Mouse (Mus musculus): Measurements from ENCODE around the gene Asb14. TPM values are rescaled to one million over a fixed set of nuclear protein-coding genes. Genes with fewer than 3 reads are reported as not detected.
"Not testable (repeated sequence)": the region's sequence is repeated elsewhere in the genome, so short reads cannot be mapped to it uniquely, and the experiment has no call there.

Asb14 gene
- polyA plus RNA-seq, 1 experiment from 2014 or later, result 0.64 TPM

DNA sequence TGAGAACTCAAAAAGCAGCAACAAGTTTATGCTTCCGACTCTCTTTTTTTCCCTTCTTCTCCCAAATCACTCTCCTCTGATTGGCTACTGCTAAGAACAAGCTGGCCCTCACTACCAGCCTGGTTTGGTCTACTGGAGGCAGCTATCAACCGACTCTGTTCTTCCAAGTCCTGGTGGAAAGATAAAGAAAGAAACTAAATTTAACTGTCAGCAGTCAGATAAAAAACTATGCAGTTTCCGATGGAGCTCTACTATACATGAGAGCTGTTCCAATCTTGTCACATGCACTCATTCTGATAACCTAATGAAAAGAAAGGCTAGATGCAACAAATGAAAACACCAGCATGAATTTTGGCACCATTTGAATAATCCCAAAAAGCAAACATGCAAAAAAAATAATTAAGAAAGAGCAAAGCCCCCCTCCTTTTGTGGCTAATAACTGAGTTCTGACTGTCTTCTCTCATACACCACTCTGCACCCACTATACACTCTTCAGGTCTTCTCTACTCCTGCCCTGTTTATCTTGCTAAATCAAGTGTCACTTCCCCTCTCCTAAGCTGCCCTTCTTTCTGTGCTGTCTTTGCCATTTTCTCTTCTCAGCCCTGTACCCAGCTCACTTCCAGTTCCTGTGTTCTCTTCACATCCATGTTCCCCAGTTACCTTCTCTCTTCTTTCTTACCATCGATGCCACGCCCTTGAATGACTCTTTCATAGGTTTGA is 29.5 kb downstream of the Asb14 start:
- Histone ChIP-seq H3K9ac (replicated peaks; ENCODE audit: low read depth) (no peak overlapping the region), H3K4me2 (replicated peaks; ENCODE audit: low read depth, low read length) (no peak overlapping the region), H3K36me3 (ENCODE audit: insufficient read depth, low read length) (peaks cover 24% of the 10 kb centered on the region), H3K4me3 (ENCODE audit: low read depth, low read length) (no peak overlapping the region), H3K27ac (ENCODE audit: low read length) (no peak overlapping the region), H3K9me3 (ENCODE audit: low read length) (no peaks in the 10 kb centered on the region), H3K27me3 (replicated peaks; ENCODE audit: insufficient read depth, low read length) (no peaks in the 10 kb centered on the region), H3K4me1 (ENCODE audit: insufficient read depth, low read depth, low read length) (no peaks in the 10 kb centered on the region)
- ATAC-seq (no peak), DNase-seq (ENCODE audit: low spot score) (no peak)
- TF ChIP-seq EP300 (IDR thresholded peaks at IDR 0.05), result no peak
- TF ChIP-seq CTCF (IDR thresholded peaks at IDR 0.05), result no peak
- WGBS, result 81% methylated on average over 5 of the region's 5 CpGs

DNA sequence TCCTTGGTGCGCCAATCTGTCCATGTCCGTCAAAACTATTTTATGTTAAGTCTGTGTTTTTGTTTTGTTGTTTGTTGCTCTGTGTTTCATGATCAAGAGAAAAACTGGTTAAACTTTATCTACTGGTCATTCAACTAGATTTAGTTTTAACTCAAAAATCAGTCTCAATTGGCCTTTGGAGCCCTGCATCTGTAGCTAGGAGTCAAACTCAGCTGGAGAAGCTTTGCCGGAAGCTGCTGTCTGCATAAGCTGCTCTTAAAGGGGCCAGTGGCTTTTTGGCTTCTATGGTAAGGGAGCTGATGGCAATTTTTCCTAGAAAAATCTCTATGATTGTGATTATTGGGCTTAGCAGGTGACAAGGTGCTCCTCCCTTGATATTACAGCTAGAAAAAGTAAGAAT is 40.5 kb downstream of the Asb14 start:
- Histone ChIP-seq H3K27me3 (replicated peaks; ENCODE audit: insufficient read depth, low read length) (no peaks in the 10 kb centered on the region), H3K27ac (ENCODE audit: low read length) (no peak overlapping the region), H3K9me3 (ENCODE audit: low read length) (no peaks in the 10 kb centered on the region), H3K36me3 (ENCODE audit: insufficient read depth, low read length) (no peaks in the 10 kb centered on the region), H3K4me2 (replicated peaks; ENCODE audit: low read depth, low read length) (no peak overlapping the region), H3K4me3 (ENCODE audit: low read depth, low read length) (no peak overlapping the region), H3K4me1 (ENCODE audit: insufficient read depth, low read depth, low read length) (no peaks in the 10 kb centered on the region), H3K9ac (replicated peaks; ENCODE audit: low read depth) (no peak overlapping the region)
- no peak for DNase-seq (ENCODE audit: low spot score)
- TF ChIP-seq CTCF (IDR thresholded peaks at IDR 0.05), result no peak
- no peak for TF ChIP-seq EP300 (IDR thresholded peaks at IDR 0.05)
- no peak for ATAC-seq
- 91% methylated on average over 3 of the region's 3 CpGs for WGBS

DNA sequence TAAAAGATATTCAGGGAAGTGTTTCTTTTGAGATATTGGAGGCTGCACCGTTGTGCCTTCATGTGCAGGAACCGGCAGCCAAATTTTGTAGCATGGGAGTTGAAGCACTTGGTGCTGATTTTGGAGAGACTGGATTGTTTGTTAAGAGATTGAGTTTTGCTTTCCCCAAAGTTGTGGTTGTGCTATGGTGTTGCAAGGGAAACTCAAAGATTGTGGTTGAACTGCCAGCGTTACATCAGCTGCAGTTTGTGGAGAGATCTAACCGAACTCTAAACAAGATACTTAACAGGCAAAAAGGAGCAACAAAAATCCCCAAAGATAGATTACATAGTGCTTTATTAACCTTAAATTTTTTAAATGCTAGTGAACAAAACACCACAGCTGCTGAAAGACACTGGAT is 41.2 kb downstream of the Asb14 start:
- no peak for ATAC-seq
- Histone ChIP-seq H3K4me2 (replicated peaks; ENCODE audit: low read depth, low read length) (no peak overlapping the region), H3K27me3 (replicated peaks; ENCODE audit: insufficient read depth, low read length) (no peaks in the 10 kb centered on the region), H3K4me1 (ENCODE audit: insufficient read depth, low read depth, low read length) (no peaks in the 10 kb centered on the region), H3K9ac (replicated peaks; ENCODE audit: low read depth) (no peak overlapping the region), H3K27ac (ENCODE audit: low read length) (no peak overlapping the region), H3K4me3 (ENCODE audit: low read depth, low read length) (no peak overlapping the region), H3K36me3 (ENCODE audit: insufficient read depth, low read length) (no peaks in the 10 kb centered on the region), H3K9me3 (ENCODE audit: low read length) (no peaks in the 10 kb centered on the region)
- DNase-seq (ENCODE audit: low spot score), result no peak
- TF ChIP-seq EP300 (IDR thresholded peaks at IDR 0.05) (no peak), CTCF (IDR thresholded peaks at IDR 0.05) (no peak)
- WGBS, result 88% methylated on average over 4 of the region's 4 CpGs

DNA sequence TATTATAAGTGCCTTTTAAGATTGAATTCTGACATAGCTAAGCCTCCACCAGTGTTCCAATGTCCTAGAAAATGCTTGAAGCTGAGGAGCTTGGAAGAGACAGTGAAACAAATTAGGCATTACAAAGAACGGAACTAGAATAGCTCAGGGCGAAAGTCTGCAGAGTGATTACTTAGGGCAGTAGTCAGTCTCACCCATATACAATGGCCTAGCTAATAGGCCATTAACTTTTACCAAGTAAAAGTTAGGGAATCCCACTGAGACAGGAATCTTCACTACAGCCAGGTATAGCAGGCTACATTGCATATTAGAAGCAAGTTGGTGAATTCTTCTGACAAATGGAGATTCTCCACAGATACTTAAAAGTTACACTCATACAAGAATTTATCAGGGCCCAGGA is 61.8 kb downstream of the Asb14 start:
- not testable (repeated sequence) for H3K4me2 ChIP-seq (replicated peaks; ENCODE audit: low read depth, low read length); H3K4me3 ChIP-seq (ENCODE audit: low read depth, low read length); H3K4me1 ChIP-seq (ENCODE audit: insufficient read depth, low read depth, low read length); ATAC-seq; H3K9ac ChIP-seq (replicated peaks; ENCODE audit: low read depth); H3K36me3 ChIP-seq (ENCODE audit: insufficient read depth, low read length); H3K27me3 ChIP-seq (replicated peaks; ENCODE audit: insufficient read depth, low read length); H3K9me3 ChIP-seq (ENCODE audit: low read length); H3K27ac ChIP-seq (ENCODE audit: low read length); DNase-seq (ENCODE audit: low spot score)
- WGBS, result 98% methylated on average over 2 of the region's 2 CpGs

DNA sequence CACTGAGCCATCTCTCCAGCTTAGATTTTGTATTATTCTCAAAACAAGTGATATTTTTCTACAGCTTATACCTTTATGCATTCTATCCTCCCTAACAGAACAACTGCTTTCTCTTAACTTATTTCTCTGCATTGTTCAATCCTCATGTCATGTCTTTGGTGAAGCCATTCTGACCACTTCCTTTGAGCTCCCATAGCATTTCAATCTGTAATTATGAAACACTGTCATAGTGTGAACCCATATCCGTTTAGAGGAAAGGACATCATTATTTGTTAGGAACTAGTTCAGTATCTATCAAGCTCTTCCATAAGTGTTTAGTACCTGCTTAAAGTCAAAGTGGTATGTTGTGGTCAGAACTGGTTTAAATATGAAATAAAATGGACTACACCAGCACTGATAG is 66.2 kb downstream of the Asb14 start:
- 80% methylated on average over 1 of the region's 1 CpGs for WGBS
- no peak for ATAC-seq

More for the DNA sequence above, 66.2 kb downstream of the Asb14 start:
- TF ChIP-seq CTCF (IDR thresholded peaks at IDR 0.05) (no peak), EP300 (IDR thresholded peaks at IDR 0.05) (no peak)
- DNase-seq (ENCODE audit: low spot score), result no peak
- no peaks in the 10 kb centered on the region for H3K4me1 ChIP-seq (ENCODE audit: insufficient read depth, low read depth, low read length)
- H3K36me3 ChIP-seq (ENCODE audit: insufficient read depth, low read length), result peaks cover 5% of the 10 kb centered on the region; the same call in 1 of the 2 replicates
- H3K4me3 ChIP-seq (ENCODE audit: low read depth, low read length), result no peak overlapping the region
- H3K27me3 ChIP-seq (replicated peaks; ENCODE audit: insufficient read depth, low read length), result no peaks in the 10 kb centered on the region
- H3K4me2 ChIP-seq (replicated peaks; ENCODE audit: low read depth, low read length), result no peak overlapping the region
- no peaks in the 10 kb centered on the region for H3K9me3 ChIP-seq (ENCODE audit: low read length)
- H3K27ac ChIP-seq (ENCODE audit: low read length), result no peak overlapping the region
- no peak overlapping the region for H3K9ac ChIP-seq (replicated peaks; ENCODE audit: low read depth)

Other genes starting within 250 kb of the Asb14 start
- gene Pde12, start 224.7 kb upstream of the Asb14 start, polyA plus RNA-seq (2015; fragmentation: Nextera tagmentation; extraction: Ambion mirVana), result 5.4 and 5.5 TPM in 2 replicates
- gene Dnah12, start 201.3 kb upstream of the Asb14 start, polyA plus RNA-seq (2015; fragmentation: Nextera tagmentation; extraction: Ambion mirVana), result 1.6 and 2.1 TPM in 2 replicates
- 27.8 and 29.9 TPM in 2 replicates for gene Appl1, start 76.7 kb downstream of the Asb14 start, polyA plus RNA-seq (2015; fragmentation: Nextera tagmentation; extraction: Ambion mirVana)
- gene Hesx1, start 99.9 kb downstream of the Asb14 start, polyA plus RNA-seq (2015; fragmentation: Nextera tagmentation; extraction: Ambion mirVana), result not detected in 2 replicates
- 2.1 and 2.2 TPM in 2 replicates for gene Il17rd, start 144.4 kb downstream of the Asb14 start, polyA plus RNA-seq (2015; fragmentation: Nextera tagmentation; extraction: Ambion mirVana)
- gene Arhgef3, start 220.3 kb downstream of the Asb14 start, polyA plus RNA-seq (2015; fragmentation: Nextera tagmentation; extraction: Ambion mirVana), result 37.3 and 44.8 TPM in 2 replicates